Mouse (Mus musculus) CD4-positive, CD25-positive, alpha-beta regulatory T cell, adult 2 months (primary cell): Measurements from ENCODE around the gene Map6.

Experiments used
- DNase-seq: peaks from one replicate; pipeline ENCODE4 v3.0.0-alpha.2; 2012; ENCODE audit warnings: low read depth, low spot score

Map6 gene

GRCm38 (mm10) chr7:99313253-99313652, 46.0 kb downstream of the Map6 start:
- DNase-seq = no peak

- DNase-seq = peak; percentile 52
Observed at GRCm38 (mm10) chr7:99314565-99314964, 47.3 kb downstream of the Map6 start.

GRCm38 (mm10) chr7:99316207-99316606, 49.0 kb downstream of the Map6 start:
- no peak for DNase-seq

- peak; percentile 49 for DNase-seq
Observed at GRCm38 (mm10) chr7:99317475-99317874, 50.2 kb downstream of the Map6 start.

- DNase-seq = no peak
Observed at GRCm38 (mm10) chr7:99320524-99320923, 53.3 kb downstream of the Map6 start.

- no peak for DNase-seq
Observed at GRCm38 (mm10) chr7:99322691-99323320, 55.6 kb downstream of the Map6 start.

GRCm38 (mm10) chr7:99323321-99323700, 56.1 kb downstream of the Map6 start:
- DNase-seq = no peak

- DNase-seq = no peak
Observed at GRCm38 (mm10) chr7:99324810-99325209, 57.6 kb downstream of the Map6 start.

- DNase-seq = no peak
Observed at GRCm38 (mm10) chr7:99326128-99326527, 58.9 kb downstream of the Map6 start.

GRCm38 (mm10) chr7:99328847-99329246, 61.6 kb downstream of the Map6 start:
- DNase-seq = no peak

- DNase-seq = no peak
Observed at GRCm38 (mm10) chr7:99330012-99330411, 62.8 kb downstream of the Map6 start.

GRCm38 (mm10) chr7:99332774-99333480, 65.7 kb downstream of the Map6 start:
- DNase-seq = peak; percentile 86

GRCm38 (mm10) chr7:99340736-99341135, 73.5 kb downstream of the Map6 start:
- no peak for DNase-seq

GRCm38 (mm10) chr7:99343577-99343976, 76.3 kb downstream of the Map6 start:
- no peak for DNase-seq

GRCm38 (mm10) chr7:99347268-99347667, 80.0 kb downstream of the Map6 start:
- DNase-seq = no peak

- no peak for DNase-seq
Observed at GRCm38 (mm10) chr7:99348883-99349282, 81.6 kb downstream of the Map6 start.

- no peak for DNase-seq
Observed at GRCm38 (mm10) chr7:99349782-99350720, 82.8 kb downstream of the Map6 start.

GRCm38 (mm10) chr7:99351104-99351801, 84.0 kb downstream of the Map6 start:
- DNase-seq = no peak

GRCm38 (mm10) chr7:99351802-99352517, 84.7 kb downstream of the Map6 start:
- no peak for DNase-seq

GRCm38 (mm10) chr7:99352526-99353400, 85.5 kb downstream of the Map6 start, which contains the start of gene Serpinh1:
Gene Serpinh1 (minus strand): TSS chr7:99353239.
- no peak for DNase-seq
